Comparison of ENCODE assay signal across 8 mouse cellular contexts in genomic region chr6:55392453-55392852, GRCm38 (mm10). TPM values are rescaled to one million over a fixed set of nuclear protein-coding genes. Genes with fewer than 3 reads are reported as not detected.
DNase-seq lines count a peak whose midpoint lies in the region; TF ChIP-seq lines count a peak whose summit lies in the region.
"Had no signal": no experiment of that assay in that cellular context is flagged by ENCODE, and none has a peak within 500 bp of the region (broad histone marks: within the 10 kb centered on the region; RNA-seq: fewer than 3 reads in every experiment).

No protein-coding gene starts in this region.

- peak; percentile 79 for TF ChIP-seq CTCF in left cerebral cortex, adult 2 months (IDR thresholded peaks at IDR 0.05)
- peak; percentile 72; the same call in 1 of the 2 replicates for TF ChIP-seq CTCF in small intestine, adult 2 months (IDR thresholded peaks at IDR 0.05; ENCODE audit: extremely low read depth, insufficient read length, insufficient replicate concordance, low read depth, low read length)

- H3K27me3 ChIP-seq in small intestine, adult 2 months (ENCODE audit: control insufficient read depth, insufficient read depth, low read length), result no peaks in the 10 kb centered on the region

- 21% methylated on average over 4 of the region's 4 CpGs for WGBS in small intestine, adult 2 months

- no peak overlapping the region for H3K4me3 ChIP-seq in left cerebral cortex, adult 2 months
- H3K4me3 ChIP-seq in small intestine, adult 2 months (ENCODE audit: low read depth, low read length), result no peak overlapping the region

- TF ChIP-seq POLR2A in small intestine, adult 2 months (IDR thresholded peaks at IDR 0.05; ENCODE audit: low read depth, low read length), result no peak

- no peaks in the 10 kb centered on the region; the same call in 1 of the 2 replicates for H3K4me1 ChIP-seq in small intestine, adult 2 months (ENCODE audit: control insufficient read depth, insufficient read depth, insufficient read length, low read length)

- peak; percentile 83 for DNase-seq in adipocyte (ENCODE audit: low spot score)
- DNase-seq in cerebellum, adult 9-10 months, result peak; percentile 88
- DNase-seq in gastrocnemius, adult 18-20 months (ENCODE audit: low spot score), result peak; percentile 75
- DNase-seq in induced T-regulatory cell, adult 2 months (ENCODE audit: low read depth), result peak; percentile 42
- DNase-seq in left cerebral cortex, adult 2 months (ENCODE audit: extremely low spot score in 1 of 2, low spot score in 2 of 2), result peak; percentile 74 to 80
- peak; percentile 82 for DNase-seq in mesoderm, embryonic 11.5 days (ENCODE audit: low read depth, low spot score)

- no peak overlapping the region for H3K27ac ChIP-seq in left cerebral cortex, adult 2 months
- no peak overlapping the region for H3K27ac ChIP-seq in small intestine, adult 2 months (ENCODE audit: insufficient read depth, low read depth, low read length)

- H3K36me3 ChIP-seq in small intestine, adult 2 months (ENCODE audit: control insufficient read depth, insufficient read depth, low read length), result no peaks in the 10 kb centered on the region

- intact Hi-C loops in left cerebral cortex, adult 2 months (cut with DNase I), result loop anchor here (1.0 to 10.0 kb wide), 4 partner anchors 113 to 652 kb away; no protein-coding TSS in a partner anchor

RNA-seq across cellular contexts. Expression of gene Ghrhr, which starts 16.4 kb away (rescaled TPM):
- total RNA-seq in gastrocnemius, adult 18-20 months (2021), result not detected
- not detected for total RNA-seq in left cerebral cortex, adult 2 months (2021)
- polyA plus RNA-seq in small intestine, adult 2 months (2012; rRNA removed), result 0.15 and 0.18 TPM in 2 replicates
- polyA plus RNA-seq: liver, embryonic 16.5 days had no signal

RNA-seq across cellular contexts. Expression of gene Aqp1, which starts 56.2 kb away (rescaled TPM):
- 100 to 1,000 TPM; 212 to 215 TPM for total RNA-seq in gastrocnemius, adult 18-20 months (2021)
- total RNA-seq in left cerebral cortex, adult 2 months (2021), result under 1 TPM; 0.47 to 0.75 TPM
- 56.3 and 310 TPM in 2 replicates for polyA plus RNA-seq in small intestine, adult 2 months (2012; rRNA removed)

RNA-seq across cellular contexts. Expression of gene Adcyap1r1, which starts 59.3 kb away (rescaled TPM):
- total RNA-seq in gastrocnemius, adult 18-20 months (2021), result 1 to 10 TPM in 1 of 2 experiments, under 1 TPM in 1; 0.88 to 1.4 TPM
- 100 to 1,000 TPM; 118 to 121 TPM for total RNA-seq in left cerebral cortex, adult 2 months (2021)
- 1.9 and 3.6 TPM in 2 replicates for polyA plus RNA-seq in small intestine, adult 2 months (2012; rRNA removed)

Comparison
In these comparisons a context has a peak if more than half of its experiments do, and no peak if none do; other contexts are left out.
1. RNA of gene Aqp1, which starts 56.2 kb away (total RNA-seq): 212 to 215 TPM in gastrocnemius, adult 18-20 months; 0.47 to 0.75 TPM in left cerebral cortex, adult 2 months; every median in the first group is over 100 times any median in the second.
2. RNA of gene Adcyap1r1, which starts 59.3 kb away (total RNA-seq): 118 to 121 TPM in left cerebral cortex, adult 2 months; 0.88 to 1.4 TPM in gastrocnemius, adult 18-20 months; every median in the first group is over 10 times any median in the second.
3. Peak in every context shown above with its lines, with median percentiles within 50 percentile points of each other: DNase-seq.